Mouse (Mus musculus): ENCODE results near the gene Dock8.
"Not testable (repeated sequence)": the region's sequence is repeated elsewhere in the genome, so short reads cannot be mapped to it uniquely, and the experiment has no call there.

Dock8 gene

DNA sequence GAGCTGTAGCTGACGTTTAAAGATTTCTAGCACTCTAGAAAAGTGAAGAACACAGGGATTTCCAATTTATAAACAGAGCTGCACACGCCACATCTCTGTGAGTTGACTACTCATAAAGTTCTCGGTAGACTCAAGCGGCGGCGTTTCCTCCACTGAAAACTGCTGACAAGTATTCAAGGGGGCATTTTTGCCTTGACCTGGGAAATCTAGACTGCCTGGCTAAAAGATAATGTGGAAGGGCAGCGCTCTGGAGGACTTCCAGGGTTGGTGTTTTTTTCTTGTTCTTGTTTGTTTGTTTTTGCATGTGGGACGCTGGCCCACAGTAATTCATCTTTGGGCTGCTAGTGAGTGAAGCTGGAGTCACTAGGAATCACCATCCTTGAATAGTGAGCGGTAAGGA lies 819 bp downstream of the Dock8 start:
- DNase-seq (ENCODE audit: low spot score): peak; percentile 13

DNA sequence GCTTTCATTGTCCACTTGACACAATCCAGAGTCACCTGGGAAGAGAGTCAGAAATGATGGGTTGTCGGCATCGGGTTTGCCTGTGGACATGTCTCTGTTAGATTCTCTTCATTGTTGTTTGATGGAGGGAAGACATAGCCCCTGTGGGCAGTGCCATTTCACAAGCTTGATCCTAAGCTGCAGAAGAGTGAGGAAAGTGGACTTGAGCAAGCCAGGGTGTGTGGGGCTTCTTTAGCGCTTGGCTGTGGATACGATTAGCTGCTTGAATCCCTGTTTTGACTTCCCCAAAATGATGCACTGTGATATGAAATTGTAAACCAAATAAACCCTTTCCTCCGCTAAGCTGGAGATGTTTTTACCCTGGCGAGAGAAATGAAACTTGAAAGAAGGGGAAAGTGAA lies 2.7 kb downstream of the Dock8 start:
- no peak for DNase-seq (ENCODE audit: low spot score)

DNA sequence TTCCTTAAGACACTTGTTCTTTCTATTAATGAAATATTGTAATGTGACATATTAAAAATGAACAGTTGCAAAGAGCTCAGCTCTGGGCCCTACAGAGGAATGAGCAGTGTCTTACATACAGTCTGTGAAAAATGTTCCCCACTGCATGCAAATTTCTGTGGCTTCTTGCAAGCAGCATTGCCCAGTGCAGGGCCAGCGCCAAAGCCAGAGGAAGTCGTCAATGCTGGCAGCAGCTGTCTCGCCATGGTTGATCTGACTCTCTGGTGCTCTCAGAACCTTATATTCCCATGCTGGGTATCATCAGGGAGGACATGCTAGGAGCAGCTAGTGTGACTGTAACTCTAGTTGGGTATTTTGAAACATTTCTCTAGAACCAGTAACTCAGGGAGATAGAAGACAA lies 3.5 kb downstream of the Dock8 start:
- DNase-seq (ENCODE audit: low spot score): no peak

DNA sequence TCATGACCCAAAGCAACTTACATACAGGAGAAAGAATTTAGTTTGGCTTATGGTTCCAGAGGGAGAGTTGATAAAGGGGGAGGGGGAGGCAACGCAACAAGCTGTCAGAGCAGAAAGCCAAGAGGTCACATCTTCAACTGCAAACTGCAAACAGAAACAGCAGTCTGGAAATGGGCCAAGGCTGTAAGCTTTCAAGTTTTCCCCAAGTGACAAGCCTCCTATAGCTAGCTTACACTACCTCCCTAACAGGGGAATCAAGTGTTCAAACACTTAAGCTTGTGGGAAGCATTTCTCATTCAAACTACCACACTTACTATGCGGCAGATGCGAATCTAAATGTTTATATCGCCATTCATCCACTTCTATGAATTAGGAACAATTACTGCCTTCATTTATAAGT lies 4.5 kb downstream of the Dock8 start:
- no peak for DNase-seq (ENCODE audit: low spot score)

DNA sequence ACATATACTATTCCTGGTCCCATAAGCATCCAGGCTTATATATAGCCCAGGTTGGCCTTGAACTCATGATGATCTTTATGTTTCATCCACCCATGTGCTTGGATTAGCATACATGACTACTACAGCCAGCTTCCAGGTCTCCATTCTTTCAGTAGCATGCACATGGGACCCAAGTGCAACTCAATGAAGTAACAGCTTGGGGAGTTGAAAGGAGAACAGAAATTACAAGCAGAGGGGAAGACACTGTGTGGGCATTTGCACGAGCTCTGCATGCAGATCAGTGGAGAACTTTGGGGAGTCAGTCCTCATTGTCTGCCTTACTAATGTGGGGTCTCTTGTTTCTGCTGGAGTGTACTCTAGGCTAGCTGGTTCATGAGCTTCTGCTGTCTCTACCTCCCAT lies 7.4 kb downstream of the Dock8 start:
- no peak for DNase-seq (ENCODE audit: low spot score)

DNA sequence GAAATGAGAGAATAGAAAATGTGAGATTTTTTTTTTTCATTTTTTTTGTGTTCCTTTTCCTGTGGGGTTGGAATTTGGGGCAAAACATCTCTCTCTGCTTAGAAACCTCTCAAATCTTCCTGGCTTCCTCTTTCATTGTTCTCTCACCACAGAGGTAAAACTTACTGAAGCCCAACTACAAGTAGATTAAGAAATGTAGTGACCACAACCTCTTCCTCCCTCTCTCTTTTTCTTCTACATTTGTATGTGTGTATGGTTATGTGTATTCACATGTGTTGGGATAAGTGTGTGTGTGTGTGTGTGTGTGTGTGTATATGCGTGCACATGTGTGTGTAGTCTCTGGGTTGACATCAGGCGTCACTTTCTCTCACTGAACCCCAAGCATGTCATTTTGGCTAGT lies 9.2 kb downstream of the Dock8 start:
- no peak for DNase-seq (ENCODE audit: low spot score)

DNA sequence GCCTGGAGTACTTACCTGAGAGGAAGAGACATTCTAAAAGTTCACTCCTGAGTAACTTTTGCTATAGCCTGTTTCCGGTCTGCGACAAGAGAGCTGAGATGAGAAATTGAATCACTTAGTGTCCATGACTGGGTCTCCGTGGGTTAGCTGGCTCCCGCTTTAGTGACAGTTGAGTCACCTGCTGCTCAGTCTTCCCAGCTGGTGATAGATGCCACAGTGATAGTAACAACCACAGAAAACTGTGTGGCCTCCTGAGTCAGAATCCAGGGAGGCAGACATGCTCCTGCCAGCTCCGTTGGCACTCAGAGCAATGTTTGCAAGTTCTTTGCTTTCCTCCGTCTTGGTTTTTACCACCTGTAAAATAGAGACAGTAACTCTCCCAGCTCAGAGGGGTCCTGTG lies 23.4 kb downstream of the Dock8 start:
- DNase-seq (ENCODE audit: low spot score): no peak

DNA sequence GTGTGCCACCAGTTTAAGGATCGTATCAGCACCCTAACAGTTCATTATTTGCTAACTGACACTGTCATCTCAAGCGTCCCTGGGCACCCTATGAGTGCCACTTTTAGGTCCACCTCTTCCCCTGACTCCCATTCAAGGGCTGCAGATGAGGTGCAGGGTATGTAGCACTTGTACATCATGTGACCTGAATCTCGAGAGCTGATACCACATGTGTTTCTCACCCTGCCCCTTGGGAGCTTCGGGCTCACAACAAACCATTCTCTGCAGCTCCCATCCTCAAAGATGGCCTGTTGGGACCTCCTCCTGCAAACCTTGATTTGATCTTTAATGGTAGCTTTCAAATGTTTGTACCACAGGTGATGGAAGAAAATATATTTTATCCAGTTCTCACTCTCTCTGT lies 32.4 kb downstream of the Dock8 start:
- no peak for DNase-seq (ENCODE audit: low spot score)

DNA sequence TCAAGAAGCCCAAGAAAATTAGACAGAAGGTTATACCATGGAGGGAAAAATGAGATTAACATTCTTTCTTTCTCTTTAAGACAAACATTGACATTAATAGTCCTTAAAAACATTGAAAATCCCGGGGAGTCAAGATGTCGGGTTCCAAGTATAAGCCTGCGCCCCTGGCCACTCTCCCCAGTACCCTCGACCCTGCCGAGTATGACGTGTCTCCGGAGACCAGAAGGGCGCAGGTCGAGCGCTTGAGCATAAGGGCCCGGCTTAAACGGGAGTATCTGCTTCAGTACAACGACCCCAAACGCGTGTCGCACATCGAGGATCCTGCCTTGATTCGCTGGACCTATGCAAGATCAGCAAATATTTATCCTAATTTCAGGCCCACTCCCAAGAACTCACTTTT lies 33.7 kb downstream of the Dock8 start:
- DNase-seq (ENCODE audit: low spot score): not testable (repeated sequence)

DNA sequence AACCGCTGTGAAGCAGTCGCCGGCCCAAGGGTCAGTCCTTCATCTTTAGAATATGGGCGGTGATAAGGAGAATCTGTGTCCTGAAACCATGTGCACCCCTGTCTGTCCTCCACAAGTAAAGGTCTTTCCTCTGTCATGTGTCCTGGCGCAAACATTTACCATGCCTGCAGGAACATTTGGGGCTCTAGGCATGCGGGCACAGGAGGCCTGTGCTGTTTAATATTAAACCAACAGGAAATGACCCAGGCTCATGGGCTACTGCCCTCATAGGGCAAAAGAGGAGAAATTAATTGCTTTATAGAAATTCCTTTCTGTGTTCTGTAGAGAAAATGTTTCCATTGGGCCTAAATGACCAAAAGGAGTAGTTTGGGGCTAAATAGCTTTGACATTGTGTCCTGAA lies 36.5 kb downstream of the Dock8 start:
- no peak for DNase-seq (ENCODE audit: low spot score)

DNA sequence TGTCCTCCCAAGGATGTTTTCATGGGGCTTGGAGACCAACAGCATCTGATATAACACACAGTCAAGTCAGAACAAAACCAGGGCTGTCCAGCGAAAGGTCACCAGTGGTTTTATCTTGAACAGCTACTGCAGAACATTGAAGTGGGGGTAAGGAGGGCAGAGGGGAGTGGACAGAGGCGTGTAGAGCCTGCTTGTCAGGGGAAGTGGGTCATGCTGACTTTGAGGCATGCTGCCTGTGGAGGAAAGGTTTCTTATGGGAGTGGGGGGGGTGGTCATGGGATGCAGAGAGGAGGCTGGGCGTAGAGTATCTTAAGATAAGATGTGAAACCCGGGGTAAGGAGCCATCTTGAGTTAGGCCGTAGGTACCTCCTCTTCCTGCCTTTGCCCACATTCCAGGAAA lies 37.5 kb downstream of the Dock8 start:
- no peak for DNase-seq (ENCODE audit: low spot score)

DNA sequence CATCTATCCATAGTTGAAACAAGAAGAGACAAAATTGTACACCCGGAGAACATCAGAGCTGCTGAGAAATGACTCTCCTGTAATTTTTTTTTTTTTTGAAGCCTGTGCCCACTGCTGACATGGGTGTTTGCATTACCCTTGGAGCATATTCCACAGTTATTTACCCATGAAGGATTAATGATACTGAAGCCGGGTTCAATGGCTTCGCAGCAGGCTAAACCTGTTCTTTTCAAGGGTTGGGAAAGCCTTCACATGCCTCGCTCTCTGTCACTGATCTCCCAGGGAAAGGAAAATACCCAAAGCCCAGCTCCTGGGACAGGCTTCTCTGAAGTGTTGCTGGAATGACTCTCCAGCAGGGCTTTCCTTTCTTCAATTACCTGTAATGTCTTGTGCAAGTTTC lies 37.9 kb downstream of the Dock8 start:
- DNase-seq (ENCODE audit: low spot score): no peak

DNA sequence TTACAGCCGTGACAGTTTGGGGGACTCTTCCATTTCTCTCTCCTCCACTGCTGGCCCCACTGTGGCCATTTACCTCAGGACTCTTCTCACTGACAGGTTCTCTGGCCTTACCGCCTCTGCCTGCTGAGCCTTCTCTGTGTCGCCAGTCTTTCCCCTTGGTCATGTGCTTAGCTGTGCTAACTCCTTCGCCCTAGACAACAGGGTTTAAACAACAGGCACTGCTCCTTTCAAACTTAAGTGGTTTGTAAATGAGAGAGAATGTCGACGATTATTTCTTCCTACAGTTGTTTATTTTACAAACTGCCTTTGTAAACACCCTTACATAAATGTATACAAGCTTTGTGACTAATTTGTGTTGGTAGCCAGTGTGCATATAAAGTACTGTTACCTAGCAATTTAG lies 39.0 kb downstream of the Dock8 start:
- DNase-seq (ENCODE audit: low spot score): no peak

DNA sequence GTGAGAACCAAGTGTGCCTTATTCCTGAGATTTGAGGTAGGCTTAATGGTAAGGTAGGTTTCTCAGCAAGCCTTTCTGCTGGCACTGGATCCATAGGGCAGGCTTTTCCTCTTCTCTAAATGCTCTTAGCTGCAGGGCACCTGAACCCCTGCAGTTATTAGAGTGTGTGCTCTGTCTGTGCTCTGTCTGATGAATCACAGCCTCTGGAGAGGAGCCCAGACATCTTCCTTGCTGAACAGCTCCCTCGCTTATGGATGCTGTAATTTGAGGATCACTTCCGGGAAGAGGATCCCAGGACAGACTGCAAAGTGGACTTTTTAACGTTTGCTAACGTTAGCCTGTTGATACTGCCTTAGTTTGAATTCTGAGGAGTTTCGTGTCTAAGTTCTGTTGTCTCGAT lies 41.9 kb downstream of the Dock8 start:
- no peak for DNase-seq (ENCODE audit: low spot score)

DNA sequence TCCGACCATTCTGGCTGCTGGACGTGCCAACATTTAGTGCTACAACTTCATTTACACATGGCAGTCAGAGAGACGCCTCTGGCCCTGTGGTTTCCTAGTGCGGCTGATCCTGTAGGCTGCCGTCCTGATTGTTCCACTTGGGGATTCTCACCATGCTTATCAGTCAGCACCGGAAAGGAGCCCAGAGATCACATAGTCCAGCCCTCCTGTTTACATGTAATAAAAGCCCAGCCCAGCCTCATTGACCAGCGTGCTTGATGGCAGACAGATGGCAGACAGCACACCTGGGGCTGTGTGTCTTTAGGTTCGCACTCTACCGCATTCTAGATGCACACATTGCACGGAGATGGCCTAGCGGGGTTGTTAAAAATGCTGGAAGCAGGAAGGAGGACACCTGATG lies 43.6 kb downstream of the Dock8 start:
- DNase-seq (ENCODE audit: low spot score): no peak

DNA sequence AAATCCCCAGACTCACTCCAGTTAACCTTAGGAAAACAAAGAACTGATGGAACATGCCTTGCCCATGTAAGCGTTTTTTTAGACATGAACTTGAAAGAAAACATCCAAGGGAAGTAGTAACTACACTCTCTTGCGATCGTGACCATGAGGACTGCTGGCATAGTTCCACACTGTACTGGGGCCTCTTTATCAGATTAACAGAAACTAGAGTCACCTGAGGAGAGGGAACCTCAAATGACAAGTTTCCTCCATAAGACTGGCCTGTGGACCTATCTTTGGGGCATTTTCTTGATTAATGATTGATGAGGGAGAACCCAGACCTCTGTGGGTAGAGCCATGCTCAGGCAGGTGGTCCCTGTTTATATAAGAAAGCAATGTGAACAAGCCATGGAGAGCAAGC lies 44.7 kb downstream of the Dock8 start:
- DNase-seq (ENCODE audit: low spot score): no peak

DNA sequence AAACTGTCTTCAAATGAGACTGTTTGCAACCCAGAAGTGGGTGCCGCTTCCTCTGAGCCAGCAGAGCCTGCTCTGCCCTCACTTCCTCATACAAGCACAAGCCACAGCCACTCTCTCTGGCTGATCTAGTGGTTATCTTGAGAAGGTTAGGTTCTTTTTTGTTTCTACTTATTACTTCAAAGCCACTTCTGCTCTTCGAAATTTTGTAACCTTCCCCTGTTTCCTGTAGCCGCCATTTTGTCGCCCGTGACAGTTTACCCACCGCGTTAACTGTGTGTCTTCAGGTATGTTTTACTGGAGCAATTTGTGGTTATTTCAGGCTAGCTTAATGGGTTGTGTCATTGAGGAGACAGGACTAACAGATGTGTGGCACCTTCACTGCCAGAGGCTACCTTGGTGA lies 53.0 kb downstream of the Dock8 start:
- DNase-seq (ENCODE audit: low spot score): no peak

DNA sequence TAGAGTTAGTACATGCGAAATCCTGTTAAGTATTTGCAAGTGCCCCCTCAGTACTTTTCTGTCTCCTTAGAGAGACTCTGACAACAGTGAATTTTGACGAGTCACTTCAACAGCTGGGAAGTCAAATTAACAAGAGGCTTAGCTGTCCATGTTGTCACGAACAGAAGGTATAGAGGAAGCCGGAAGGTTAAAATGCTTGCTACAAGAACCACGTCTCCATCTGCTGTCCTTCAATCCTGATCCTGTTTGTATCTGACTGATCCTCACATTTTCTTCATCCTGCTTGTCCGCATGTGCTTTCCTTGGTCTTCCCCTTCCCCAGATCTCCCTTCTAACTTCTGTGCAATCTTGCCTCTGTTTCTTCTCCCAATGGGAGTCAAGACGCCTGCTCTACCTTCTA lies 53.8 kb downstream of the Dock8 start:
- no peak for DNase-seq (ENCODE audit: low spot score)

DNA sequence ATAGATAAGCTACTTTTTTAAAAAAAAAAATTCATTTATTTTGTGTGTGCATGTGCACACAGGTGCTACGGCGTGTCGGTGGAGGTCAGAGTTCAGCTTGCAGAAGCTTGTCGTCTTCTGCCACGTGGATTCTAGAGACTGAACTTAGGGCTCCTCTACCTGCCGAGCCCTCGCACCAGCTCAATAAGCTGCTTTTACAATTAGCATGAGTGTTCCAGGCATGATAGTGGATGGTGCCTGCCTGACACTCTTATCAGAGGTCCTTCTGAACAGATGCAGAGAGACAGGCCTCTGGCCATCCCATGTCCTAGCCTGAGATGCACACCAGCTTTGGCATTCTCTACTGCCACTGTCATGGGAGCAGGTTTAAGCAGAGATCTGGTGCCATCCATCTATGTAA lies 55.7 kb downstream of the Dock8 start:
- DNase-seq (ENCODE audit: low spot score): no peak

DNA sequence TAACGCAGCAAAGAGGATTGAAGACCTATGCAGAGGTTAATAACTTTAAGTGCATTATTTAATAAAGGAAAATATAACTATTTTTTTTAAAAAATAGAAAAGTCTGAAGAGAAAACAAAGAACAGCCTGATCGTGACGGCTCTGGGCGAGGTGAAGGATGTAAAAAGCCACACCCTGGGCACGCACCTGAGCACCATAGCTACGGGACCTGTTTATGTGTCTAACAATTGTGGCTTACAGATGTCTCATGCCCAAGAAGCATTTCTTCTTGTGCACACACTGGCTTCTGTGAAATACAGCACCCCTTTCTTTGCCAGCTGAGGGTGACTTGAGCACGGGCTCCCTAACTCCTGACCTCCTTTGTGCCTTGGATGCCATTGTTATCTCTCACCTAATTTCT lies 56.2 kb downstream of the Dock8 start:
- DNase-seq (ENCODE audit: low spot score): no peak

DNA sequence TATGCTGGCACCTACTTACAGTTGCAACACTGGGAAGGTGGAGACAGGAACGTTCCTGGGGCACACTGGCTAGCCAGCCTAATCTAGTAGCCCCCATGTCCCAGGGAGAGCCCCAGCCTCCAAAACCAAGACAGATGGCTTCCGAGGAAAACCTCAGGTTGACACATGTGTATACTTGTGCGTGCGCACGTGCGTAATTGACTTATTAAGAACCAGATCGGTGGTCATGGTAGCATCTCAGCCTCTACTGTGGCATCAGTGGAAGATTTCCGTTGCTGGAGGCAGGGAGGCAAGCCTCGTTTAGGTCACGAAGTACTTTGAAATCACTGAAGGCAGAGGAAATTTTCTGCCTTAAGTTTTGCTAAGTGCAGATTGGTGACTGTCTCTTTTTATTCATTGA lies 56.9 kb downstream of the Dock8 start:
- no peak for DNase-seq (ENCODE audit: low spot score)

DNA sequence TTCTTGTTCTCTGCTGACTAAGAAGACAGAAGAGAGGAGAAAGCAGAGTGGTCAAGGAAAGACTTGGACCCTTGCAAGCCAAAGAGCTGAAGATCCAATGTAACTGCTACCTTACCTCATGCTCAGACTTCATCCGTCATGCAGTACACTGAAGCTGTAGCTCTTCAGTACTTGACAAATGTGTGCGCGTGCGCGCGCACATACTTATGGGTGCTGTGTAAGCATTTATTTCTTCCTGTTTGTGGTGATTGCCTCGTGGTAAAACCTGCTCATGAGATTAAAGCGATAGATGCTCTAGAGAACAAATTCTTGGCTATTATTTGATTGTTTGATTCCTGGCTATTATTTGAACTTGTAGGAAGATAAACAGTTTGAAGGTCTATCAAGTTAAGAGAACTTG lies 58.5 kb downstream of the Dock8 start:
- DNase-seq (ENCODE audit: low spot score): no peak

DNA sequence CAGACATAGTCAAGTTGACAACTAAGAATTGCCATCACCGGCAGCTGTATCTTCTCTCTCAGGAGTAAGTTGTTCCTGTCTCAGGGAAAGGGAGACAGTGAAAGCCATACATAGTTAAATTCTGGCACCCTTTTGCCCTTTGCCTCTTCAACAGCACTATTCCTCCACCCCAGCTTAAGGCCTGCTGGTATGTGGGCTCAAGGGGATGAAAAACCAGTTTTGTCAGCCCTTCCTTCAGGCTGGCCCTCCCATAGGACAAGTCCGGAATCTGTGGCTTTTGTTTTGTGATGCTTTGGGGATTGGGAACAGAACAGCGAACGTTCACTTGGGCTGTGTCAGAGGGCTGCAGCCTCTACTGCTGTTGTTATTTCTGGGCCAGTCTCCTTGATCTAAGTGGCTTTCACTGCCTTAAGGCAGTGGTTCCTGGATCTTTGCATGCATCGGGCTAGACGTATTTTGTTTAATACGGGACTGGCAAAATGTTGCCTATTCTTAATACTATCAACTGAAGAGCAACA lies 60.6 kb downstream of the Dock8 start:
- DNase-seq (ENCODE audit: low spot score): no peak

DNA sequence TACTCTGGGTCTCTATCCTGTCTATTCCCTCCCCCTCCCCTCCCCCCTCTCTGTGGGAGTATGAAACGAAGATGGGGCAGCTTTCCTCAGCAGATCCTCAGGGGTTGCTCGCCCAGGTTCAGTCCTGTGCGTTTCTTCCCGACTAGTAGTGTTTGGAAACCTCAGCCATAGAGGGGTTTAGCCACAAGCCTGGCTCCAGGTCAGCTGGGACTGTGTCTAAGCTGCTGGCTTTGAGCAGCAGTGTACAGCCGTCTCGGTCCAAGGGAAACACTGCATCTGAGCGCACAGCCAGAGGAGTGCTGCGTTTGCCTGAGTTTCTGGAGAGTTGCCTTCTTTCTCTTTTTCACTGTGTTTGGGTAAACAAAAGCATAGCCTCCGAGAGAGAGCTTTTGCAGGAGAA lies 61.0 kb downstream of the Dock8 start:
- DNase-seq (ENCODE audit: low spot score): peak; percentile 46

DNA sequence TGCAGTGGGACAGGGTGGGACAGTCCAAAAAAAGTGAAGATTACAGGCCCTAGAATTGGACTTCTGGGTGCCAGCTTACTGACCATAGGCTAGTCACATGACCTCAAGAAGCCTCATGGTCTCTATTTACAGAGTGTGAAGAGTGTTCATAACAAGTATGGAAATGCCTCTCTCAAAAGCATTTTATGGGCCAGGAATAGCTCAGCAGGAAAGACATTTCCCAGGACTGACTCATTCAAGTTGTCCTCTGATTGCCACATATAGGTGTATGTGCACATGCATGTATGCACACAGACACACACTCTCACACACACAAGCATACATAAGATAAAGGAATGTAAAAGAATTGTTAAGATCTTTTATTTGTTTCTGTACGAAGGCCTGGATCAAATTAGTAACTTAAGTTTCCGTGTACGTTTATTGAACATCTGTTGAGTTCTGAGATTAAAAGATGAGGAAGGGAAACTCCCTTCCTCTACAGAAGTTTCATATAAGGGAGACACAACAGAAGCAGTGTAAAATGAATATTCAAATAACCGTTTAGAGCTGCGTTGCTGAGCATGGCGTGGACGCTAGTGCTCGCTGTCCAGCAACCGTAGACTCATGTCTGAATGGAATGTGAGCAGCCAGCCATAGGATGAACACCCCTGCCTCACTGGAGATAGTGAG lies 63.0 kb downstream of the Dock8 start:
- DNase-seq (ENCODE audit: low spot score): no peak

Data from embryo, embryonic 10 days (tissue).